Mouse (Mus musculus) heart, adult 2 months (tissue): ENCODE measurements at regions not wholly inside any gene's neighbourhood (a gene's known extent, or its start where the extent isn't known, plus 50 kb on each side); places are given as distances from the start of the nearest gene placed in this dataset.

Source experiments
- DNase-seq, 2 experiments: peaks; one replicate each; pipeline ENCODE4 v3.0.0; 2021
- H3K27ac ChIP-seq: fragments of 200-600 bp; 2 replicates; pipeline ENCODE4 v1.8.1; 2022
- H3K27me3 ChIP-seq: fragments of 200-500 bp; 2 replicates; pipeline ENCODE4 v1.6.1; 2012; ENCODE audit warnings: mild to moderate bottlenecking, low read length, inconsistent platforms, mixed read lengths; ENCODE audit not compliant: control insufficient read depth, insufficient read depth
- H3K36me3 ChIP-seq: fragments of 200-500 bp; 2 replicates; pipeline ENCODE4 v1.6.1; 2012; ENCODE audit warnings: low read length, inconsistent platforms; ENCODE audit not compliant: control insufficient read depth, insufficient read depth
- H3K4me1 ChIP-seq: fragments of 200-500 bp; 2 replicates; pipeline ENCODE4 v1.6.1; 2011; ENCODE audit warnings: low read length; ENCODE audit not compliant: control insufficient read depth, insufficient read depth
- H3K4me3 ChIP-seq: fragments of 200-600 bp; 2 replicates; pipeline ENCODE4 v1.8.1; 2022
- H3K79me2 ChIP-seq: fragments of 200-500 bp; replicated peaks from 2 replicates; pipeline ENCODE4 v1.6.1; 2012; ENCODE audit warnings: mild to moderate bottlenecking, inconsistent platforms, low read length, moderate library complexity, mixed read lengths; ENCODE audit not compliant: control insufficient read depth, insufficient read depth
- H3K9ac ChIP-seq: fragments of 200-500 bp; 2 replicates; pipeline ENCODE4 v1.6.1; 2012; ENCODE audit warnings: low read depth, mild to moderate bottlenecking, control low read depth, inconsistent platforms, low read length, mixed read lengths
- CTCF ChIP-seq: fragments of 200-600 bp; IDR thresholded peaks from 2 replicates; pipeline ENCODE4 v1.8.1; 2022; ENCODE audit warnings: antibody characterized with exemption, mild to moderate bottlenecking, moderate library complexity
- EP300 ChIP-seq: fragments of 200-500 bp; IDR thresholded peaks from 2 replicates; pipeline ENCODE4 v1.6.1; 2011; ENCODE audit warnings: low read depth, low read length, control low read depth; ENCODE audit not compliant: insufficient read depth
- POLR2A ChIP-seq: fragments of 200-500 bp; IDR thresholded peaks from 2 replicates; pipeline ENCODE4 v1.6.1; 2011; ENCODE audit warnings: mild to moderate bottlenecking, low read depth, low read length, control low read depth; ENCODE audit not compliant: insufficient read depth
- WGBS: fragments of 180-500 bp; shearing (Covaris S2); methylation state at CpG from one replicate; pipeline ENCODE4 v1.1.7; 2018; 5-methylcytosine and 5-hydroxymethylcytosine counted together
- intact Hi-C: fragments of 180-260 bp; cut with DNase I; formaldehyde crosslinking; loops from one replicate; pipeline ENCODE4 v1.15.1; 2025

- Histone ChIP-seq H3K79me2 (no peaks in the 10 kb centered on the region), H3K4me3 (no peak overlapping the region), H3K36me3 (no peaks in the 10 kb centered on the region), H3K27me3 (no peaks in the 10 kb centered on the region), H3K4me1 (no peaks in the 10 kb centered on the region), H3K9ac (no peak overlapping the region), H3K27ac (no peak overlapping the region)
- no peak for TF ChIP-seq EP300
- TF ChIP-seq POLR2A = no peak
- no peak for TF ChIP-seq CTCF
- intact Hi-C loops = no loop called here
- DNase-seq = no peak
- 82% methylated on average over 6 of the region's 6 CpGs for WGBS
Measured at GRCm38 (mm10) chr8:48901668-48902406, 58.1 kb upstream of the Tenm3 start.

- TF ChIP-seq EP300 (no peak), POLR2A (no peak), CTCF (no peak)
- no peaks in the 10 kb centered on the region for H3K36me3 ChIP-seq
- H3K4me3 ChIP-seq = no peak overlapping the region
- no peaks in the 10 kb centered on the region for H3K27me3 ChIP-seq
- 94% methylated on average over 2 of the region's 2 CpGs for WGBS
- intact Hi-C loops = no loop called here
- H3K79me2 ChIP-seq = no peaks in the 10 kb centered on the region
- H3K27ac ChIP-seq = no peak overlapping the region
- H3K9ac ChIP-seq = no peak overlapping the region
- H3K4me1 ChIP-seq = no peaks in the 10 kb centered on the region
- no peak for DNase-seq
Measured at GRCm38 (mm10) chr8:48896687-48897086, 52.9 kb upstream of the Tenm3 start.

- H3K9ac ChIP-seq = no peak overlapping the region
- intact Hi-C loops = no loop called here
- H3K4me1 ChIP-seq = no peaks in the 10 kb centered on the region
- H3K4me3 ChIP-seq = no peak overlapping the region
- H3K27me3 ChIP-seq = no peaks in the 10 kb centered on the region
- H3K27ac ChIP-seq = no peak overlapping the region
- no peak for DNase-seq
- no peaks in the 10 kb centered on the region for H3K79me2 ChIP-seq
- TF ChIP-seq CTCF = no peak
- TF ChIP-seq EP300 = no peak
- no peak for TF ChIP-seq POLR2A
- H3K36me3 ChIP-seq = no peaks in the 10 kb centered on the region
- 80% methylated on average over 7 of the region's 7 CpGs for WGBS
Measured at GRCm38 (mm10) chr8:48896251-48896650, 52.5 kb upstream of the Tenm3 start.

GRCm38 (mm10) chr8:48895586-48895985, 51.8 kb upstream of the Tenm3 start:
- H3K27me3 ChIP-seq = no peaks in the 10 kb centered on the region
- no peak for DNase-seq
- H3K36me3 ChIP-seq = no peaks in the 10 kb centered on the region
- no peak for TF ChIP-seq POLR2A
- no peak for TF ChIP-seq CTCF
- no peak for TF ChIP-seq EP300
- no peak overlapping the region for H3K27ac ChIP-seq
- intact Hi-C loops = no loop called here
- H3K4me3 ChIP-seq = no peak overlapping the region
- 55% methylated on average over 8 of the region's 8 CpGs for WGBS
- H3K79me2 ChIP-seq = no peaks in the 10 kb centered on the region
- H3K4me1 ChIP-seq = no peaks in the 10 kb centered on the region
- H3K9ac ChIP-seq = no peak overlapping the region
